Mouse (Mus musculus): ENCODE measurements around the gene Arid5a.

Gene Arid5a

DNA sequence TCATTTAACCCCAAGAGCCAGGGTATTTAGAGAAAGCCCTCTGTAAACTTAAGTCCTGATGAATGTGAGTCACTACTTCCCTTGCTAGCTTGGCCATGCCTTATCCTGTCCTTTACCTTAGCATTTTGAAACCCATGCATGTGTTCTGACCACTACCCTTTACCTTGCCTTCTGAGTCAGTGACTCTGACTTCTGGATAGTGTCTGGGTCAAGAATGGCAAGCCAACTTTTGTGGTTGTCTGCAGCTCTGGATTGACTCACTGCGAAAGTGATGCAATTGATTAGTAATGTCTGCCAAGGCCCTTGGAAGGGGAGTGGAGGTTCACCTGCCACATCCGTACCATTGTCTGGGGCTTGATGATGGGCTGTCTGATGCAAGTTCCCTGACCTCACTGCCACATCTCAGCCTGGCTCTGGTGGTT, 18.4 kb downstream of the Arid5a start:
- peak; percentile 99 for DNase-seq (ENCODE audit: low read depth)

DNA sequence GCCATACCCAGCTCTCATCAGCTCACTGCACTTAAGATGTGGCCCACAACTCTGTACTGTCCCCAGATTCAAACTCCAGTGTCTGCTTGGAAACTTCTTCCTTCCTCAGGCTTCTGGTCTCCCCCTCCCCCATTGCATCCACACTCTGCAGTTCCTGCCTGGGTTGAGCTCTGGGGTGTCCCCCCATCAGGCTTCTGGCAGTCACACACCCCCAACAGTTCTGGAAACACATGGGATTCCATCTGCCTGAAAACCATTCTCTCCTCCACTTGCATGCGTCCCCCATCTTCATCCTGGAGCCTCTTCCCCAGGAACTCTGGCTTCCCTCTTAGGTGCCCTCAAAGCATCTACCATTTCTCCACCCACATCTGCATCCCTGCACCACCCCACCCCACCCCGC, 19.3 kb downstream of the Arid5a start:
- DNase-seq (ENCODE audit: low read depth) = no peak

- no peak for DNase-seq (ENCODE audit: low read depth)
Measured at GRCm38 (mm10) chr1:36331743-36332142, 24.2 kb downstream of the Arid5a start.

- DNase-seq (ENCODE audit: low read depth) = no peak
Measured at GRCm38 (mm10) chr1:36332955-36333887, 25.7 kb downstream of the Arid5a start.

GRCm38 (mm10) chr1:36342547-36342946, 35.0 kb downstream of the Arid5a start:
- DNase-seq (ENCODE audit: low read depth) = no peak

DNA sequence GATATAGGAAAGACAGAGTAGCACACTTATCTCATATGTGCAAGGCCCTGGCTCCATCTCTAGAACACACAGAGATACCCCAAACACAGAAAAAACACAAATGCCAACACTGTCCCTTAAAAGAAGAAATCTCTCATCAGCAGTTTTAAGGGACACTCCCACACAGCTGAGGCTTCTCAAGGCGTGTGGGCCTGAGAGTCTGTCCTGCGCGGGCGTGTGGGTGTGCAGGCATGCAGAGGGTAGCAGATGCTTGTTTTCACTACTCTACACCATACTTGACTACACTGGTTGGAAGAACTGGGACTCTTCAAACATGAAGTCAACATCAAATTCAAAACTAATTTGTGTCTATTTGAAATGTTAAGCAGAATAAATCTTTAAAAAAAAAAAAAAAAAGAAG, 44.8 kb downstream of the Arid5a start:
- no peak for DNase-seq (ENCODE audit: low read depth)

GRCm38 (mm10) chr1:36356955-36357695, 49.6 kb downstream of the Arid5a start:
- no peak for DNase-seq (ENCODE audit: low read depth)

DNA sequence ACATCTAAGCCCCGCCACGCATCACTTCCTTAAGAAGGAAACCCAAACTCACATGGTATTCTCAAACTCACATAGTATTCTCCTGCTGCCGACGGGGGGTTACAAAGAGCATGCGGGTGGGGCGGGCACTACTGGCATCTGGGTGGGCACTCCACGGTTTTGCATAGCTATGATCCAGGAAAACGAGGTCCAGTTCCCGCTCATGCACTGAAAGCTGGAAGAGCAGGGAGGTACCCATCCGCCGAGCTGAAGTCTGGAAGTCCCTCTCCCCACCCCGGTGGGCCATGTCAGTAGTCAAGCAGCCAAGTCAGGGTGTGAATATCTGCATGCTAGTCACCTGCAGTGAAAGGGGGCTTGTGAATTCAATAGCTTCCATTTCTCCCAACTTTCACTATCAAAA, 60.2 kb downstream of the Arid5a start:
- peak; percentile 33 for DNase-seq (ENCODE audit: low read depth)

- DNase-seq (ENCODE audit: low read depth) = peak; percentile 51
Measured at GRCm38 (mm10) chr1:36368112-36368968, 60.8 kb downstream of the Arid5a start.

GRCm38 (mm10) chr1:36368969-36369645, 61.6 kb downstream of the Arid5a start, which contains the start of gene Kansl3:
Gene Kansl3, minus strand, starts transcription at chr1:36369181.
- peak; percentile 80 for DNase-seq (ENCODE audit: low read depth)

GRCm38 (mm10) chr1:36370918-36371317, 63.4 kb downstream of the Arid5a start:
- DNase-seq (ENCODE audit: low read depth) = peak; percentile 26

DNA sequence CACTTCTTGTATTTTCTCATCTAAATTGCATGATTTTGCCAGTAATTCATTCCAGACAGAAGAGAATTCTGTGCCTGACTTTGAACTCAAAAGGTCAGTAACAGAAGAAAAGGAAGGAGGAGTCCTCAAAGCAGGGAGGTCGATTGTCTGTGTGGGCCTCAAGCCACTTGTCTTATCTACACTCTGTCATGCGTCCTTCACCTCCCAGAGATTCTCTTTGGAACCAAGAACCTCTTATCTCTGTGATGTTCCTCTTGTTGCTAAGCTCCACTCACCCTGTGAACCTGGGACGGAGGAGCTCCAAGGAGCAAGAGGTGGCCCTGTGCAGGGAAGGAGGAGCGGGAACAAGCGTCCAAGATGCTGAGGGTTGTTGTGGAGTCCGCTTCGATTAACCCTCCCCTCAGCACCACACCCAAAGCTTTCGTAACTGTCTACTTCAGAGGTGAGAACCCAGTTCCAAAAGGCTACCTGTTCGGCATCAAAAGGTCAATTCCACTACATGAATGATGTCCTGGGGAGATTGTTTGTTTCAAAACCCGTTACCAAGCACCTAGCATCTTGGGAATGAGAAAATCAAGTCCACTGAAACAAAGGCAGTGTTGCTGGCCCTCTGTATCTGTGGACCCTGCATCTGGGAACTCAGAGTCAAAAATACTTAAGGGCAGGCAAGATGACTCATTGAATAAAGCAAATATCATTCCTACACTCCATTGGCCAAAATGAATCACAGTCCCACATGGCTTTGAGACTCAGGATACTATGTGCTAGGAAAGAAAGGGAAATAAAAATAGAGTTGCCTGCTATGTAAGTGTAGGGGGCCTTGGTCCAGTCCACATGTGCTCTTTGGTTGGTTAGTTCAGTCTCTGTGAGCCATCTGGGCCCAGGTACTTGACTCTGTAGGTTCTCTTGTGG, 64.7 kb downstream of the Arid5a start, which contains the start of gene Fer1l5:
Gene Fer1l5 (plus strand): TSS at position 358 of the 912 bp plus-strand sequence.
- no peak for DNase-seq (ENCODE audit: low read depth)

Data from 416B (cell line).